Mouse (Mus musculus) small intestine, adult 2 months (tissue): Measurements from ENCODE around the gene Mycbp. TPM values are rescaled to one million over a fixed set of nuclear protein-coding genes. Genes with fewer than 3 reads are reported as not detected.
A peak's percentile ranks its signal among the peaks of the same experiment; 100 is the strongest.

Source experiments
- H3K27ac ChIP-seq: fragments of 200-500 bp; 2 replicates; pipeline ENCODE4 v1.5.1; 2012; ENCODE audit warnings: low read depth, low read length, control low read depth, inconsistent platforms; ENCODE audit not compliant: insufficient read depth
- H3K27me3 ChIP-seq: fragments of 200-500 bp; 2 replicates; pipeline ENCODE4 v1.6.1; 2012; ENCODE audit warnings: mild to moderate bottlenecking, moderate library complexity, low read length, inconsistent platforms; ENCODE audit not compliant: control insufficient read depth, insufficient read depth
- H3K36me3 ChIP-seq: fragments of 200-500 bp; 2 replicates; pipeline ENCODE4 v1.6.1; 2012; ENCODE audit warnings: mild to moderate bottlenecking, low read length, control low read depth, inconsistent platforms; ENCODE audit not compliant: control insufficient read depth, insufficient read depth
- H3K4me1 ChIP-seq: fragments of 200-500 bp; 2 replicates; pipeline ENCODE4 v1.6.1; 2012; ENCODE audit warnings: low read length, inconsistent platforms, mixed read lengths; ENCODE audit not compliant: control insufficient read depth, insufficient read depth, insufficient read length
- H3K4me3 ChIP-seq: fragments of 200-500 bp; 2 replicates; pipeline ENCODE4 v1.5.1; 2012; ENCODE audit warnings: low read depth, mild to moderate bottlenecking, control low read depth, inconsistent platforms, low read length, moderate library complexity
- CTCF ChIP-seq: fragments of 200-500 bp; IDR thresholded peaks from 2 replicates; pipeline ENCODE4 v1.5.1; 2012; ENCODE audit warnings: low read depth, mild to moderate bottlenecking, control low read depth, inconsistent platforms, low read length, moderate library complexity, mixed read lengths; ENCODE audit not compliant: insufficient replicate concordance, insufficient read length; ENCODE audit errors: extremely low read depth
- POLR2A ChIP-seq: fragments of 200-500 bp; IDR thresholded peaks from 2 replicates; pipeline ENCODE4 v1.6.1; 2012; ENCODE audit warnings: low read depth, mild to moderate bottlenecking, control low read depth, inconsistent platforms, low read length, moderate library complexity
- WGBS: fragments of 180-500 bp; shearing (Covaris S2); methylation state at CpG from one replicate; pipeline ENCODE4 v1.1.7; 2018; 5-methylcytosine and 5-hydroxymethylcytosine counted together
- polyA plus RNA-seq: library from polyadenylated mRNA; depleted of rRNA; stranded (reverse); fragments of >200 nt; gene quantifications from 2 replicates; pipeline ENCODE4 v1.2.3, GENCODE M21; 2012; rRNA removed

The Mycbp gene
- polyA plus RNA-seq: 4.2 and 8.0 TPM in 2 replicates

GRCm38 (mm10) chr4:123904333-123905125 lies at the start of gene Mycbp:
Gene Mycbp, plus strand, starts transcription at chr4:123904832.
- Histone ChIP-seq H3K4me1 (no peaks in the 10 kb centered on the region; the same call in 1 of the 2 replicates), H3K36me3 (no peaks in the 10 kb centered on the region; the same call in 1 of the 2 replicates), H3K4me3 (peak within 1 kb of the TSS; percentile 92), H3K27ac (peak within 1 kb of the TSS; percentile 53), H3K27me3 (no peaks in the 10 kb centered on the region)
- WGBS: under 1% methylated on average over 46 of the region's 49 CpGs
- TF ChIP-seq POLR2A (peak; percentile 62; the same call in 1 of the 2 replicates), CTCF (no peak)

GRCm38 (mm10) chr4:123856888-123857287 lies 47.7 kb upstream of the Mycbp start:
- no peak for TF ChIP-seq POLR2A
- no peaks in the 10 kb centered on the region for H3K27me3 ChIP-seq
- WGBS: 56% methylated on average over 4 of the region's 4 CpGs
- H3K4me3 ChIP-seq: no peak overlapping the region
- H3K4me1 ChIP-seq: no peaks in the 10 kb centered on the region
- no peak overlapping the region for H3K27ac ChIP-seq
- no peaks in the 10 kb centered on the region for H3K36me3 ChIP-seq

DNA sequence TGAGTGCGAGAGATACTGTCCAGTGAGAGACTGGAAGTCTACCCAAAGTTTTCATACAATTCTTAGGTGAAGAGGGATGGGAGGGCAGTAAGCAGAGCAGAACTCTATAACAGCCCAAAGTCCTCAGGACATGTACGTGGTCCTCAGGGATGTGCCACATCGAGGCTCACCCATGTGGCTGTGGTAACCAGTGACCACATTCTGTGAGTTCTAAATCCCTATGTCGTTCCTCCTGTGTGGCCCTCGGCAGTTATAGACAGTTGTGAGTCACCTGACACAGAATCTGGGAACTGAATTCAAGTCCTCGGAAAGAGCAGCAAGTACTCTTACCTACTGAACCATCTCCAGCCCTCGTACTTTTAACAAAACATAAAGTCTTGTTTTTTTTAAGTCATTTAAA lies 46.5 kb upstream of the Mycbp start:
- no peaks in the 10 kb centered on the region for H3K4me1 ChIP-seq
- H3K27me3 ChIP-seq: no peaks in the 10 kb centered on the region
- 80% methylated on average over 7 of the region's 7 CpGs for WGBS
- no peak overlapping the region for H3K4me3 ChIP-seq
- no peak overlapping the region for H3K27ac ChIP-seq
- TF ChIP-seq CTCF (no peak), POLR2A (no peak)
- no peaks in the 10 kb centered on the region for H3K36me3 ChIP-seq

DNA sequence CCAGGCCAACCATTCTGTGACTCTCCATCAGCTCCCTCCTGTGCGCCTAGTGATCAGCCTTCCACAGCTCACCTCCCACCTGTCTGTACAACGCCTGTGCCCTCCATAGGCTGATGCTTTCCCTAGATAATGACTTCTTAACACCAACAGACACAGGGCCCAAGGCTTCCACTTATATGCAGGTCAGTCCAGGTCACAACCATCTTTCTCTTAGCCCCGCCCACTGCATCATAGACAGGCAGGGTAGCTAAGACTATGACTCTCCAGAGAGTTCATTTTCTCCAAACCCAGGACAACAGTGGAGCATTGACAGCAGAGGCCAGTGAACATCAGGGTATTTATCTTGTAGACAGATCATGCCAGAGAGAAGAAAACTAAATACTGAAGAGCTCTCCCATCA lies 45.3 kb upstream of the Mycbp start, which contains the start of gene 4933427I04Rik:
TSS of gene 4933427I04Rik (plus strand) at position 301 of the 400 bp plus-strand sequence.
- Histone ChIP-seq H3K27me3 (no peaks in the 10 kb centered on the region), H3K4me1 (no peaks in the 10 kb centered on the region), H3K4me3 (no peak within 1 kb of the TSS), H3K27ac (no peak within 1 kb of the TSS), H3K36me3 (no peaks in the 10 kb centered on the region)
- TF ChIP-seq POLR2A: no peak
- no peak for TF ChIP-seq CTCF
- 74% methylated on average over 3 of the region's 3 CpGs for WGBS

DNA sequence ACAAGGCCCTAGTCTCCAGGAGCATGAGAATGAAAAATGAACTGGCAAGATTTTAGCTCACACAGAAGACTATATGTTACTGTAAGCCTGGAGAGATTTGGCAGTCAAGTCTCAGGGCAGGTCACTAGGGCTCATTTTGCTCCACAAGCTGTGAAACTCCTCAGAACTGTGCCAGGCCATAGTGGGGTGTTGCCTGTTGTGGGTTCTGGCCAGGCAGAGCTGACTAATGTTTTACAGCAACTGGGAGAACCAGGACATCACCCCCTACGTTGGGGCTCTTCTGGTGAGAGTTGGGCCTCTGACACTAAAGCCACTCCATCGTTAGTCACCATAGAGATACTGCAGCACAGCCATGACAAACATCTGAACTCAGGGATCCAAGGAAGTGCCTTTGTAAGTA lies 44.8 kb upstream of the Mycbp start:
- no peak overlapping the region for H3K4me3 ChIP-seq
- no peaks in the 10 kb centered on the region for H3K27me3 ChIP-seq
- WGBS: 42% methylated on average over 2 of the region's 2 CpGs
- no peak overlapping the region for H3K27ac ChIP-seq
- no peaks in the 10 kb centered on the region for H3K4me1 ChIP-seq
- H3K36me3 ChIP-seq: no peaks in the 10 kb centered on the region
- TF ChIP-seq POLR2A: no peak
- no peak for TF ChIP-seq CTCF

GRCm38 (mm10) chr4:123860621-123861020 lies 44.0 kb upstream of the Mycbp start:
- Histone ChIP-seq H3K4me3 (no peak overlapping the region), H3K36me3 (no peaks in the 10 kb centered on the region), H3K27ac (no peak overlapping the region), H3K4me1 (no peaks in the 10 kb centered on the region), H3K27me3 (no peaks in the 10 kb centered on the region)
- TF ChIP-seq CTCF (no peak), POLR2A (no peak)
- WGBS: 79% methylated on average over 5 of the region's 5 CpGs

GRCm38 (mm10) chr4:123893726-123894125 lies 10.9 kb upstream of the Mycbp start:
- Histone ChIP-seq H3K4me3 (no peak overlapping the region), H3K36me3 (no peaks in the 10 kb centered on the region), H3K4me1 (no peaks in the 10 kb centered on the region), H3K27me3 (no peaks in the 10 kb centered on the region), H3K27ac (no peak overlapping the region)
- 66% methylated on average over 5 of the region's 5 CpGs for WGBS
- TF ChIP-seq CTCF: no peak
- TF ChIP-seq POLR2A: no peak
